Mouse (Mus musculus) G1E (cell line): Measurements from ENCODE around the gene Cytip.

ENCODE experiments used
- CTCF ChIP-seq: IDR thresholded peaks from 2 replicates; pipeline ENCODE4 v1.5.1; 2012; ENCODE audit warnings: low read depth, low read length, inconsistent platforms, mixed read lengths
- GATA1 ChIP-seq: IDR thresholded peaks from 2 replicates; pipeline ENCODE4 v1.6.1; 2012; ENCODE audit warnings: borderline replicate concordance, low read length, inconsistent platforms, mixed read lengths
- POLR2AphosphoS5 ChIP-seq: IDR thresholded peaks from 2 replicates; pipeline ENCODE4 v1.6.1; 2012; ENCODE audit warnings: low read depth, low read length, inconsistent platforms; ENCODE audit not compliant: insufficient replicate concordance
- TAL1 ChIP-seq: conservative IDR thresholded peaks from 2 replicates; pipeline ENCODE4 v1.6.1; 2012; ENCODE audit warnings: low read depth, low read length, inconsistent platforms, mixed read lengths

DNA sequence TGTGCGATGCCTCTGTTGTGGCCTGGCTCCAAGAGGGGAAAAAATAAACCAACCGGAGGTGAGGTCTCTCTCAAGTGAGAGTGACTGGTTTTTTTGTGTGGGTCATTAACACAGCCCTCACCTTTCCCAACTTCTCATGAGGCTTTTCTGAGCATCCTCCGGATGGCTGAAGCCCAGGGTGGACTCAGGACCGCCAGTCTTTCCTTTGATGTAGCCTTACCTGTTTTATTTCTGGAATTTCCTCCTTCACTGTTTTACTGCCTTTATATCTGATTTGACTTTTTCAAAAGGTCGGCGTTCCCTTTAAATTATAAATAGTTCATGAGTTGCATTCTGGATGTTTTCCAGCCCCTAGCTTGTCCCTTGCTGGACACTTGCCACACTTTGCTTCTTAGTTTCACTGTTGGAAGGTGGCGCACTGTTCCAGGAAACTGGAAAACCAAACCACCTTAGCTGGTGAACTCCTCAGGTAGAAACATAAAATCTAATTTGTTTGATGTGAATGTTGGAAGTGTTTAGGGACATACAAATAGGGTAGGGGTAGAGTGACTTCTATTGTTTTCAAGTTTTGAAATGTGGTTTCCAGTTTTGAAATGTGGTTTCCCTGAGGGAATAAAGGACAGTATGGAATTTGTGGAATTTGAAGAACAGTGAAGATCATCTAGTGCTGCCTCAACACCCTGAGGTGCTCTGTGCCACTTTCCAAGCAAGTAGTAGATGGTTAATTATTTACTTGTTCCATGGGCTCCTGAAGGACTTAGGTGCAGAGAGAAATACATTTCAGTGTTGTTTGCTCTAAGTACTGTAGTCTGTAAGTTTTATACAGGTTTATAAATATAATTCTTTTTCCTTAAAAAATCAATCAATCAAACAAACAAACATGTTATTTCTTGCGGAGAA lies 19.7 kb downstream of the Cytip start:
- no peak for TF ChIP-seq CTCF
- no peak for TF ChIP-seq GATA1
- TF ChIP-seq POLR2AphosphoS5 = no peak
- TF ChIP-seq TAL1 = no peak
